Mouse (Mus musculus) forebrain, embryonic 11.5 days (tissue): Measurements from ENCODE around the gene Rap1b. TPM values are rescaled to one million over a fixed set of nuclear protein-coding genes. Genes with fewer than 3 reads are reported as not detected.

Experiments used
- ATAC-seq: fragments of 200-750 bp; cut with Nextera tagmentation; replicated peaks from 2 replicates; pipeline ENCODE4 v1.8.0; 2017; ENCODE audit warnings: moderate TSS enrichment; ENCODE audit not compliant: low FRiP score
- DNase-seq: peaks from one replicate; pipeline ENCODE4 v3.0.0-alpha.2; 2017; ENCODE audit warnings: low spot score
- H3K27ac ChIP-seq: fragments of 300-500 bp; sonication (generic); 2 replicates; pipeline ENCODE4 v1.5.1; 2014; ENCODE audit warnings: low read depth, low read length
- H3K27me3 ChIP-seq: fragments of 300-500 bp; sonication (generic); 2 replicates; pipeline ENCODE4 v1.6.1; 2014; ENCODE audit warnings: mild to moderate bottlenecking, low read length, mixed read lengths; ENCODE audit not compliant: control insufficient read depth, insufficient read depth
- H3K36me3 ChIP-seq: fragments of 300-500 bp; sonication (generic); 2 replicates; pipeline ENCODE4 v1.6.1; 2014; ENCODE audit warnings: mild to moderate bottlenecking, low read length, moderate library complexity, mixed read lengths; ENCODE audit not compliant: control insufficient read depth, insufficient read depth
- H3K4me1 ChIP-seq: fragments of 300-500 bp; sonication (generic); replicated peaks from 2 replicates; pipeline ENCODE4 v1.6.1; 2014; ENCODE audit warnings: low read length, mixed read lengths; ENCODE audit not compliant: control insufficient read depth, insufficient read depth
- H3K4me2 ChIP-seq: fragments of 300-500 bp; sonication (generic); 2 replicates; pipeline ENCODE4 v1.6.1; 2014; ENCODE audit warnings: low read depth, mild to moderate bottlenecking, low read length, moderate library complexity, mixed read lengths; ENCODE audit not compliant: severe bottlenecking
- H3K4me3 ChIP-seq: fragments of 300-500 bp; sonication (generic); 2 replicates; pipeline ENCODE4 v1.5.1; 2014; ENCODE audit warnings: low read depth, low read length
- H3K9ac ChIP-seq: fragments of 300-500 bp; sonication (generic); 2 replicates; pipeline ENCODE4 v1.6.1; 2014; ENCODE audit warnings: low read length
- H3K9me3 ChIP-seq: fragments of 300-500 bp; sonication (generic); 2 replicates; pipeline ENCODE4 v1.6.1; 2016; ENCODE audit warnings: low read length, mixed read lengths; ENCODE audit not compliant: control insufficient read depth
- WGBS: fragments of 180-500 bp; shearing (Covaris S2); extraction: QIAGEN DNeasy Blood & Tissue Kit; methylation state at CpG from one replicate; pipeline ENCODE4 v1.1.7; 2014; 5-methylcytosine and 5-hydroxymethylcytosine counted together
- polyA plus RNA-seq: library from polyadenylated mRNA; unstranded; fragments of >200 nt; fragmentation: Nextera tagmentation; extraction: Ambion mirVana; gene quantifications from 2 replicates; pipeline ENCODE4 v1.2.1, GENCODE M21; 2014

The Rap1b gene
- polyA plus RNA-seq, 1 experiment from 2014 or later = 156 TPM

DNA sequence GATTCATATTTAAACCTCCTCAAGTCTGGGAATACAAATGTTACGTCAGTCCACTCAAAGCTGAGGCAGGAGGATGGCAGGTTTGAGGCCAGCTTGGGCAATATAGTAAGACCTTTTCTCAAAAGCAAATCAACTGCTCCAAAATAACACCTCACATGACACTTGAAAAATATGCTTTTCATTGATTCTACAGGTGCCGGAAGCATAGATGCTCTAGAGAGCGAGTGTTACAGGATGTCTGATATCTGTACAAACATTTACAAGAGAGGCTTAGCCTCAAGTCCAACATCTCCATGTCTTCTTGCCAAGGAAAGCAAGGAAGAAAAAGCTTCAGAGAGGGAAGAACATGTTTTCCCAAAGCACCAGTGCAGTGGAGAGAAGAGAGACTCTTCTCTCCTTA is 6.1 kb downstream of the Rap1b start:
- DNase-seq (no peak), ATAC-seq (no peak)
- Histone ChIP-seq H3K27me3 (no peaks in the 10 kb centered on the region), H3K4me2 (no peak overlapping the region), H3K4me1 (no peaks in the 10 kb centered on the region), H3K36me3 (no peaks in the 10 kb centered on the region), H3K4me3 (no peak overlapping the region), H3K9me3 (no peaks in the 10 kb centered on the region), H3K9ac (no peak overlapping the region), H3K27ac (no peak overlapping the region)
- WGBS = 97% methylated on average over 3 of the region's 3 CpGs

DNA sequence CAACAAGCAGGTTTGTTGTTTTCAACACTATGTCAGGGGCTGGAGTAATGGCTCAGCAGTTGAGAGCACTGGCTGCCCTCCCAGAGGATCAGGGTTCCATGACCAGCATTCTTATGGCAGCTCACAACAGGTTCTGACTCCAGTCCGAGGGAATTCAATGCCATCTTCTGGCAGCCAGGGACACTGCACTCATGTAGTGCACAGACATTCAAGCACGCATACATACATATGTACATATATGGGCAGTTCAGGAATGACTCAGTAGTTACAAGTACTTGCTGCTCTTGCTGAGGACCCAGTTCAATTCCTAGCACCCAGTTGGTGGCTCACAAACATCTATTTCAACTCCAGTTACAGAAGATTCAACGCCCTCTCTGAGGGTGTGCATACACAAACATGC is 6.9 kb downstream of the Rap1b start:
- Histone ChIP-seq H3K36me3 (no peaks in the 10 kb centered on the region), H3K9ac (no peak overlapping the region), H3K27ac (no peak overlapping the region), H3K4me2 (no peak overlapping the region), H3K27me3 (no peaks in the 10 kb centered on the region), H3K9me3 (no peaks in the 10 kb centered on the region), H3K4me3 (no peak overlapping the region), H3K4me1 (no peaks in the 10 kb centered on the region)
- DNase-seq = no peak
- 87% methylated on average over 3 of the region's 3 CpGs for WGBS
- no peak for ATAC-seq

DNA sequence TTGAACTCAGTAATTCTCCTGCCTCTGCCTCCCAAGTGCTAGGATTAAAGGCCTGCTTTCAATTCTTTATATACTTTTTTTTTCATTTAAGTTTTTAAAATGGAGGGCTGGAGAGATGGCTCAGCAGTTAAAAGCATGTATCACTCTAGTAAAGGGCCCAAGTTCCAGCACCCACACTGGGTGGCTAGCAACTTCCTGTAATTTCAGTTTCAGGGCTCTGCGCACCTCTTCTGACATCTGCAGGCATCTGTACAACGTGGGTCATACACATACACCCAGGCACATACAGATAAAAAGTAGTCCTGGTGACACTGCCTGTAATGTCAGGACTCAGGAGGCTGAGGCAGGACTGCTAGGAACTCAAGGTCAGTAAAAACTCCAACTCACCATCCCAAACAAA is 9.5 kb downstream of the Rap1b start:
- no peaks in the 10 kb centered on the region for H3K9me3 ChIP-seq
- no peak overlapping the region for H3K27ac ChIP-seq
- no peak overlapping the region for H3K4me3 ChIP-seq
- H3K9ac ChIP-seq = no peak overlapping the region
- ATAC-seq = no peak
- 89% methylated on average over 2 of the region's 2 CpGs for WGBS
- H3K4me1 ChIP-seq = no peaks in the 10 kb centered on the region
- H3K4me2 ChIP-seq = no peak overlapping the region
- H3K36me3 ChIP-seq = no peaks in the 10 kb centered on the region
- DNase-seq = no peak
- no peaks in the 10 kb centered on the region for H3K27me3 ChIP-seq

DNA sequence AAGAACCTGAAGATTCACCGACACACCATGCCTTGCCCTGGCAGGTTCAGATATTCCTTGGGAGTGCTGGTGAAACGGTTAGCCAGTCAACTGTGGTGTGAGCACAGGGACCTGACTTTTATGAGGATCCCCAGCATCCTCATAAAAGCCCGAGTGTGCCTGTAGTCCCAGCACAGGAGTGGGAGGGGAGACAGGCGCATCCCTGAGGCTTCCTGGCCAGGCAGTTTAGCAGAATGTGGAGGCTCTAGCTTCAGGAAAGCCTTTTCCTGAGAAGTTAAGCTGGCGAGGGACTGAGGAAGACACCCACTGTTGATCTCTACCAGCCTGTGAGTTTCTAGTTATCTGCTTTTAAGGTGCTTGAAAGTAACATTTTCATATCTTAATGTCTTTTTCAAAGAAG is 10.4 kb downstream of the Rap1b start:
- H3K4me2 ChIP-seq = no peak overlapping the region
- no peak for DNase-seq
- no peaks in the 10 kb centered on the region for H3K4me1 ChIP-seq
- ATAC-seq = no peak
- H3K27me3 ChIP-seq = no peaks in the 10 kb centered on the region
- no peaks in the 10 kb centered on the region for H3K9me3 ChIP-seq
- H3K27ac ChIP-seq = no peak overlapping the region
- H3K4me3 ChIP-seq = no peak overlapping the region
- no peaks in the 10 kb centered on the region for H3K36me3 ChIP-seq
- 81% methylated on average over 5 of the region's 5 CpGs for WGBS
- H3K9ac ChIP-seq = no peak overlapping the region

DNA sequence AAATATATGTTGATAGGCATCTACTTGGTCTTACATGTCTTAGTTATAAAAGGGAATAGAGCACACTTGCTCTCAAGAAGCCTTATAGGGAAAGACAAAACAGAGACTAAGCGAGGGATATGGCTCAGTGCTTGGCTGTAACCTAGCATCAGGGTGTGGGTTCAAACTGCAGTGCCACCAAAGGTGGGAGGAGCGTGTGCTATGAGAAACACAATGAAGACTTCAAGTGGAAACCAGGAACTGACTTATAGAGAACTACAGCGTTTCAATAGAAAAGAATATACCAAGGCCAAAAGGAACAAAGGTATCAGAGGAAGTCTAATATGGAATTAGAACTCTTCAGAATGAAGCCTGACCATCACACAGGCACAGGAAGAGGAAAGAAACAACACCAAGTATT is 15.0 kb downstream of the Rap1b start:
- 86% methylated on average over 3 of the region's 3 CpGs for WGBS
- no peaks in the 10 kb centered on the region for H3K36me3 ChIP-seq
- no peak overlapping the region for H3K27ac ChIP-seq
- ATAC-seq (no peak), DNase-seq (no peak)
- no peak overlapping the region for H3K9ac ChIP-seq
- no peaks in the 10 kb centered on the region for H3K4me1 ChIP-seq
- H3K27me3 ChIP-seq = no peaks in the 10 kb centered on the region
- no peak overlapping the region for H3K4me2 ChIP-seq
- no peaks in the 10 kb centered on the region for H3K9me3 ChIP-seq
- no peak overlapping the region for H3K4me3 ChIP-seq

DNA sequence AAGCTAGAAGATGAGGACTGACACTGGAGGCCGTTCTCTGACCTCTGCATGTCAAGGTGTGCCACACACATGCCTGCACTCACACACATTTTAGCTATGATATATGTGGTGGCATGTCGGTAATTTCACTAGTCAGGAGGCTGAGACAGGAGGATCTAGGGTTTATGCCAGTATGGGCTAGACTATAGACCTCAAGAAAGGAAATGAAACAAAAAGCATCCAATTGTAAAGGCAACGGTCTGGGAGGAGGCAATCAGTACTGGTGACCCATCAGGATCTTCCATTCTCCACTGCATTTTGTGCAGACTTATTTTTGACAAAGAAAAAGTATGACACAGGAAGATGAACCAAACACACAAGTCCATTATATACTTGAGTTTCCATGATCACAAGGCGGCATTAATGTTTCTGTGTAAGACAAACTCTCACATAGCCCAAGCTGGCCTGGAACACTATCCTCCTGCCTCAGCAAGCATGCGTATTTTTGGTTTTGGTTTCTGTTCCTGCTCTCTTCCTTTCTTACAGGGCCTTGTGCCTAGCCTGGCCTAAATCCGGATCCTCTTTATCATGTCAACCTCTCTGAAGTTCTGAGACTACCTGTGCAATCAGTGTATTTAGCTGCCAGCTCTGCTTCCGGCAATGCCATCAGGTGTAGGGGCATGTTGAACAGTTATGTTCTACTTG is 16.2 kb downstream of the Rap1b start:
- ATAC-seq (no peak), DNase-seq (no peak)
- Histone ChIP-seq H3K4me2 (no peak overlapping the region), H3K4me3 (no peak overlapping the region), H3K27ac (no peak overlapping the region), H3K9ac (no peak overlapping the region), H3K27me3 (no peaks in the 10 kb centered on the region), H3K36me3 (no peaks in the 10 kb centered on the region), H3K4me1 (no peaks in the 10 kb centered on the region), H3K9me3 (no peaks in the 10 kb centered on the region)
- WGBS = 92% methylated on average over 7 of the region's 7 CpGs

DNA sequence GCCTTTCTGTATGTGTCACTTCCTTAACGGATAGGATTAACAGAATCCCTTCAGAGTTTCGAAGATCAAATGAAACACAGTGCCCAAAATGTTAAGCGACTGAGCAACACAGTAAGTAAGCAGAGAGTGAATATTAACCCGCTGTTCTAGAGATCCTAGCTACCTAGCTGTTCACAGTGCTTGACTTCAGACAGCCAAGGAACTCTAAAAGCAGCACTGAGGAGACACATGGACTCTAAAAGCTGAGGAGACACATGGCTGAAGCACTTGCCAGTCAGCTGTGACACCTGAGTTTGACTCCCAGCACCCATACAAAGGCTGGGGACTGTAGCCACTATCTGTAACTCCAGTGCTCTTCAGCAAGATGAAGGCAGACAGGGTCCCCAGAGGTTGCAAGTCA is 16.8 kb downstream of the Rap1b start:
- H3K27me3 ChIP-seq = no peaks in the 10 kb centered on the region
- no peak for DNase-seq
- H3K4me3 ChIP-seq = no peak overlapping the region
- H3K4me2 ChIP-seq = no peak overlapping the region
- H3K9me3 ChIP-seq = no peaks in the 10 kb centered on the region
- no peaks in the 10 kb centered on the region for H3K36me3 ChIP-seq
- H3K9ac ChIP-seq = no peak overlapping the region
- 88% methylated on average over 4 of the region's 4 CpGs for WGBS
- H3K4me1 ChIP-seq = no peaks in the 10 kb centered on the region
- ATAC-seq = no peak
- no peak overlapping the region for H3K27ac ChIP-seq

DNA sequence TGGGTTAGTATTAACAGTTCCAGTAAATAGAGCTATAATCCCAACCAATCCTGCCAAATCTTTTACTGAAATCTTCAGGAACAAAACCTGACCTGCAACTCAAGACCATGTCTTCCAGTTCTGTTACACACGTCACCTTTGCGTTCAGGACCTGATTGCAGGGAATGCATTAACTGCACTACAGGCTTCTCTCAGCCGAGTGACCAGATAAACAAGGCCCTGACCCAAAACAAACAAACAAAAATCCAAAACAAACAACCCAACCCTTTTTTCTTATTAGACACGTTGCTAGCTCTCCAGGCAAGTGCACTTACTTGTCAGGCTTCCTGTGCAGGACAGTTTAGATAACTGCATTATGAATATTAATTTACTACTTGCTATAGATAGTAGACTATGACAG is 17.3 kb downstream of the Rap1b start:
- 88% methylated on average over 4 of the region's 4 CpGs for WGBS

DNA sequence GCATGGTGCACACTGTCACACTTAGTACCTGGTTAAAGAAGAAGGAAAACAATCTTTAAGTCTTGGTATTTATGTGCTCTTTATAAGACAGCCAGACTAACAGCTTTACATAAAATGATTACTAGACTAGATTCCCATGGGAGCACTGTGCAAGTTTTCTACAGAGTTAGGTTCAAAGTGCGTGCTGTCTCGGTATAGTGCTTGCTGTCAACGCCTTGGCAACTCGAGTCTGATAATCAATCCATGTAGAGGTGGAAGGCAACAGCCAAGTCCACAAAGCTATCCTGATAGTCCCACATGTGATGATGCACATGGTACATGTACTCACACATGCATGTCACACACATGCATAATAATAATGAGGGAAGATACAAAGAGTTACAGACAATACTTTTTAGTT is 21.2 kb downstream of the Rap1b start:
- 90% methylated on average over 4 of the region's 4 CpGs for WGBS
- no peak for DNase-seq
- no peak for ATAC-seq
- Histone ChIP-seq H3K27me3 (no peaks in the 10 kb centered on the region), H3K27ac (no peak overlapping the region), H3K4me1 (no peaks in the 10 kb centered on the region), H3K9ac (no peak overlapping the region), H3K4me2 (no peak overlapping the region), H3K36me3 (no peaks in the 10 kb centered on the region; the same call in 1 of the 2 replicates), H3K9me3 (no peaks in the 10 kb centered on the region), H3K4me3 (no peak overlapping the region)

More for the DNA sequence above, 17.3 kb downstream of the Rap1b start:
- Histone ChIP-seq H3K9ac (no peak overlapping the region), H3K9me3 (no peaks in the 10 kb centered on the region), H3K4me3 (no peak overlapping the region), H3K4me1 (no peaks in the 10 kb centered on the region), H3K36me3 (no peaks in the 10 kb centered on the region), H3K4me2 (no peak overlapping the region), H3K27me3 (no peaks in the 10 kb centered on the region), H3K27ac (no peak overlapping the region)
- no peak for DNase-seq
- ATAC-seq = no peak
